Mouse (Mus musculus): ENCODE data around the gene Sp4. TPM values are rescaled to one million over a fixed set of nuclear protein-coding genes. Genes with fewer than 3 reads are reported as not detected.
A peak's percentile ranks its signal among the peaks of the same experiment; 100 is the strongest.

Gene Sp4
- polyA plus RNA-seq, 1 experiment from 2014 or later: 15.0 TPM

DNA sequence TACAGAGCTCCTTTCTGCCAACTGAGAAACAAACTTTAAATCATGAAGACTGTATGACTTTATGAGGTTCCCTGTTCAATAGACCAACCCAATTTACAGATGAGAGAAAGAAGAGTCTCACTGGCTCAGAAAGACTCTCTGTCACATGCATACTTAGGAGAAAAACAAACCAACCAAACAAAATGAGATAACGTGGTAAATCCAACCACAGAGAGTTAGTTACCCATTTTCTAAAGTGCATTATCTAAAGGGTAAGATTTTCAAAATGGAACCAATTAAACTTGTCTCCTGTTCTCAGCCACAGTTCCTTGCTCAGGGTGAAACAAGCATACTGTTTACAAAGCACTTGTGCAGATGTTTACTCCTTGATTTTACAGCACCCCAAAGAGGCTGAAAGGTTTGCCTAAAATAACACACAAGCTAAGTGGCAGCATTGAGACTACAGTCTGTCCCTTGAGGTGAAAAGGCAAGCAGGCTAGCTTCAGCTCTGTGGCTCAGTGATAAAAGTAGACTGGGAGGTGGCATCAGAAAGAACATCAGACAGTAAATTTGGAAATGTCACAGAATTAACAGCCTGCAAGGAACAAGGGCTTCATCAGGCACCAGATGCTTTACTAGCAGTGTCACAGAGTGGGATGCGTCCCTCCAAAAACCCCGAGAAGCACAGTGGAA lies 12.7 kb upstream of the Sp4 start:
- Histone ChIP-seq H3K9ac (ENCODE audit: low read depth, low read length) (no peak overlapping the region), H3K36me3 (ENCODE audit: control insufficient read depth, insufficient read depth, low read length) (no peaks in the 10 kb centered on the region), H3K4me3 (ENCODE audit: low read length) (no peak overlapping the region), H3K27me3 (replicated peaks; ENCODE audit: control insufficient read depth, insufficient read depth, low read length) (no peaks in the 10 kb centered on the region), H3K4me2 (ENCODE audit: low read length) (no peak overlapping the region), H3K4me1 (ENCODE audit: control insufficient read depth, insufficient read depth, low read depth, low read length) (no peaks in the 10 kb centered on the region), H3K9me3 (ENCODE audit: control insufficient read depth, low read length) (no peaks in the 10 kb centered on the region), H3K27ac (ENCODE audit: low read depth, low read length) (no peak overlapping the region)
- no peak for ATAC-seq
- WGBS: 82% methylated on average over 3 of the region's 3 CpGs

DNA sequence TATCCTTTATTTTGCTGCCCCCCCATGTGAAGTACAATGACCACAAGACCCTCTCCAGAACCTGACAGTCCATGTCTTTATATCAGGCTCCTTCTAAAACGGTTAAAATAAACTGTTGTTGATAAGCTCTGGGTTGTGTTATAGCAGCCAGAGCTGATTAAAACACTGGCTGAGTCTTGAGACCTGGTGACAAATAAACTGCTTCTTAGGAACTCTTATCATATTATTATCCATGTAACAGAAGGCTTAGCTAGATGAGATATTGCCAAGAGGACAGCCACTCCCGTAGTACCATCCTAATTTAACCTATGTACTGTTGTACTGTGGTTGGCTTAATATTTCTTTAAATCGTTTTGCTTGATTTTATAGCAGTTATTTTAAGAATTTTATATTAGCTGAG lies 2.3 kb upstream of the Sp4 start:
- H3K36me3 ChIP-seq (ENCODE audit: control insufficient read depth, insufficient read depth, low read length): no peaks in the 10 kb centered on the region
- H3K4me1 ChIP-seq (ENCODE audit: control insufficient read depth, insufficient read depth, low read depth, low read length): peaks cover 15% of the 10 kb centered on the region
- no peak overlapping the region for H3K27ac ChIP-seq (ENCODE audit: low read depth, low read length)
- no peak overlapping the region for H3K4me3 ChIP-seq (ENCODE audit: low read length)
- no peak overlapping the region for H3K4me2 ChIP-seq (ENCODE audit: low read length)
- H3K9me3 ChIP-seq (ENCODE audit: control insufficient read depth, low read length): no peaks in the 10 kb centered on the region
- whole genome bisulfite sequencing: 94% methylated on average over 3 of the region's 3 CpGs
- H3K9ac ChIP-seq (ENCODE audit: low read depth, low read length): no peak overlapping the region
- H3K27me3 ChIP-seq (replicated peaks; ENCODE audit: control insufficient read depth, insufficient read depth, low read length): no peaks in the 10 kb centered on the region
- ATAC-seq: no peak

DNA sequence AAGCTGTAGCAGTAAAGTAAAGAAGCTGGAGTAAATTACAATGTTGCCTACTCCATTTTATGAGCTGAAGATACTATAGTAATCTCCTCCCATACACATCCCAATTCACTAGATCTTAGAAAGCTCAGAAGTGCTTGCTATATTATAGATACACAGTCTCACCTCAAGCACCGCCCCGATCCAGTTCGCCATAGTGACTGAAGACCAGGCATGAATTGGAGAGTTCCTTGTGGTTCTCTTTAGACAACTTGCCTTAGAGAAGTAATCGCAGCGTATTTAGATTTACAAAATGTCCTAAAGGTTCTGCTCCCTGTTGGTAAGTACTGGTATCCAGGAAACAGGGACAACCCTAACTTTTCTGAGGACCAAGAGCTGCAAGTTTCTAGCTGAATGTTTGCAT lies 1.8 kb upstream of the Sp4 start:
- ATAC-seq: no peak
- Histone ChIP-seq H3K4me3 (ENCODE audit: low read length) (no peak overlapping the region), H3K27me3 (replicated peaks; ENCODE audit: control insufficient read depth, insufficient read depth, low read length) (no peaks in the 10 kb centered on the region), H3K4me1 (ENCODE audit: control insufficient read depth, insufficient read depth, low read depth, low read length) (peaks cover 18% of the 10 kb centered on the region), H3K27ac (ENCODE audit: low read depth, low read length) (no peak overlapping the region), H3K36me3 (ENCODE audit: control insufficient read depth, insufficient read depth, low read length) (no peaks in the 10 kb centered on the region), H3K9me3 (ENCODE audit: control insufficient read depth, low read length) (no peaks in the 10 kb centered on the region), H3K4me2 (ENCODE audit: low read length) (peak overlapping the region; percentile 79), H3K9ac (ENCODE audit: low read depth, low read length) (no peak overlapping the region; the same call in 1 of the 2 replicates)
- 96% methylated on average over 5 of the region's 5 CpGs for WGBS

DNA sequence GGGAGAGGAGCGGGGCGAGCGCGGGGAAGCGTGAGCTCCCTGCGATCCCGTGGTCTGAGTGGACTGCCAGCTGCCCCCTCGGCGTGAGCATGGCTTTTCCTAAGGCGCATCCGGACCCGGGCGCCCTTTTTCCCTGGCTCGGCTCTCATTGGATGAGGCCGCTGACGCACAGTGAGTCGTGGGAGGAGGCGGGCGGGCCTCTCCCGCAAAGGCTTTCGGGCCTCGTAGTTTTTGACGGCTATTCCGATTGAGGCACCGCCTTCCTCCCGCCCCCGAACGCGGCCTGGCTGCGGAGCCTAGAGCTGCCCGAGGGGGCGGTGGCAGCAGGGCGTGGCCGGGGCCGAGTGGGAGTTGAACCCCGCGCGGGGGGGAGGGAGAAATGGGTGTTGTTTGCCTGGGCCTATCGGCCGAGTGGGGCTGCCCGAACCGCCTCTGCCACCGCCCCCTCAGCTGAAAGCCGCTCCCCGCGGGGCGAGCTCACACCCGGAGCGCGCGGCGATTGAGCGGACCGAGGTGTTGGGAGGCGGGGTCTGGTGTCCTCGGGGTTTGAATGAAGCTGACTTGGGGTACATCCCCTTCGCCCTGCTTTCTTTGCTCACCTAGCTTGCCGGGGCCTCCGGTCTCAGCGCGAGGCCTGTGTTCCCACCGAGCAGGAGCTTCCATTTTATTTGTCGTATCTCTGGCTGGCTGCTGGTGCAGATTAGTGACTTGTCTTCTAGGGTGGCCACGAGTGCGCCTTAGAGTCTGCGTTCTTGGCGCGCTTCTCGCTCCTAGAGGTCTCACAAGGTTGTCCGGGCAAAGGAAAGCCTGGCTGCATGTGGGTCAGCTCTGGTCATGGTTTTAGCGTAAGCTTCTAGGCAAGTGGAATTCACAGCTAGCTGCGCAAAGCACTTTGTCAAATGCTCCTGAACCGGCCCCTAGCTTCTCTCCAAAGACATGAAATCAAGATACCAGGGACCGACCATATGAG lies 911 bp upstream of the Sp4 start:
- peak overlapping the region; percentile 86 for H3K9ac ChIP-seq (ENCODE audit: low read depth, low read length)
- no peaks in the 10 kb centered on the region for H3K36me3 ChIP-seq (ENCODE audit: control insufficient read depth, insufficient read depth, low read length)
- no peaks in the 10 kb centered on the region for H3K9me3 ChIP-seq (ENCODE audit: control insufficient read depth, low read length)
- peak overlapping the region; percentile 98 for H3K27ac ChIP-seq (ENCODE audit: low read depth, low read length)
- peak; percentile 92 for ATAC-seq
- peaks cover 20% of the 10 kb centered on the region for H3K4me1 ChIP-seq (ENCODE audit: control insufficient read depth, insufficient read depth, low read depth, low read length)
- peak overlapping the region; percentile 79 for H3K4me2 ChIP-seq (ENCODE audit: low read length)
- peak overlapping the region; percentile 84 for H3K4me3 ChIP-seq (ENCODE audit: low read length)
- WGBS: under 1% methylated on average over 69 of the region's 74 CpGs
- no peaks in the 10 kb centered on the region for H3K27me3 ChIP-seq (replicated peaks; ENCODE audit: control insufficient read depth, insufficient read depth, low read length)

DNA sequence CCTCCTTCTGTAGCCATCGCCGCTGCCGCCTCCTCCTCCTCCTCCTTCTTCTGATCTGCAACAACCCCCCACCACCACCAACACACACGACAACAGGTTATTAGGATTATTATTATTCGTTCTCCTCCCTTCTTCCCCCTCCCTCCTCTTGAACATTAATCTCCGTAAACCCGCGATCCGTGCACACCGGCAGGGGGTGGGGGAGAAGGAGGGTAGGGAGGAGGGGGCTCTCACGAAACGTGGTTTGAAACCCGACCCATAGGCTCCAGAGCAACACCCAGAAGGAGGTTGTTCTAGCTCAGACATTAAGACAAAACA lies 527 bp downstream of the Sp4 start:
- no peaks in the 10 kb centered on the region for H3K27me3 ChIP-seq (replicated peaks; ENCODE audit: control insufficient read depth, insufficient read depth, low read length)
- 0% methylated on average over 13 of the region's 13 CpGs for WGBS
- no peak for ATAC-seq
- H3K9me3 ChIP-seq (ENCODE audit: control insufficient read depth, low read length): no peaks in the 10 kb centered on the region
- H3K4me3 ChIP-seq (ENCODE audit: low read length): peak overlapping the region; percentile 84
- peak overlapping the region; percentile 61 for H3K4me2 ChIP-seq (ENCODE audit: low read length)
- no peaks in the 10 kb centered on the region for H3K36me3 ChIP-seq (ENCODE audit: control insufficient read depth, insufficient read depth, low read length)
- peak overlapping the region; percentile 98 for H3K27ac ChIP-seq (ENCODE audit: low read depth, low read length)
- H3K4me1 ChIP-seq (ENCODE audit: control insufficient read depth, insufficient read depth, low read depth, low read length): peaks cover 25% of the 10 kb centered on the region
- H3K9ac ChIP-seq (ENCODE audit: low read depth, low read length): peak overlapping the region; percentile 86

DNA sequence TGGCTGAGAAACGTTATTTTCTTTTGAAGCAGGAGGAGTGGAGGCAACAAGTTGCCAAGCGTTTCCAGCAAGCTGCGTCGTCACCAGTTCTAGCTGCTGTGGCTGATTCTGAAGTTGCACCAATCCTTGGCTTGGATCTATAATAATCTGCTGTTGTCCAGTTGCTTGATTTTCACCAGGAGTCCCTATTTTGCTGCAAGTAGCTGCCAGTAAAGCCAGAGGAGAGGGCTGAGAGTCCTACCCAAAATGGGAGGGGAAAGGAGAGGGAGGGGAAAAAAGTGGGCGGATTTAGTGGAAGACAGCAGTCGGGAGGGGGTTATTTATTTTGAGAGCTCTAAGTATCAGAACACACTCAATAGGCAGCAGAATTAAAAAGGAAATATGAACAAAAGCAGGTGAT lies 1.3 kb downstream of the Sp4 start:
- Histone ChIP-seq H3K9me3 (ENCODE audit: control insufficient read depth, low read length) (no peaks in the 10 kb centered on the region), H3K36me3 (ENCODE audit: control insufficient read depth, insufficient read depth, low read length) (no peaks in the 10 kb centered on the region), H3K9ac (ENCODE audit: low read depth, low read length) (no peak overlapping the region), H3K4me2 (ENCODE audit: low read length) (peak overlapping the region; percentile 61), H3K4me1 (ENCODE audit: control insufficient read depth, insufficient read depth, low read depth, low read length) (peaks cover 25% of the 10 kb centered on the region), H3K4me3 (ENCODE audit: low read length) (peak overlapping the region; percentile 84), H3K27ac (ENCODE audit: low read depth, low read length) (no peak overlapping the region), H3K27me3 (replicated peaks; ENCODE audit: control insufficient read depth, insufficient read depth, low read length) (no peaks in the 10 kb centered on the region)
- WGBS: 22% methylated on average over 6 of the region's 6 CpGs
- ATAC-seq: no peak

DNA sequence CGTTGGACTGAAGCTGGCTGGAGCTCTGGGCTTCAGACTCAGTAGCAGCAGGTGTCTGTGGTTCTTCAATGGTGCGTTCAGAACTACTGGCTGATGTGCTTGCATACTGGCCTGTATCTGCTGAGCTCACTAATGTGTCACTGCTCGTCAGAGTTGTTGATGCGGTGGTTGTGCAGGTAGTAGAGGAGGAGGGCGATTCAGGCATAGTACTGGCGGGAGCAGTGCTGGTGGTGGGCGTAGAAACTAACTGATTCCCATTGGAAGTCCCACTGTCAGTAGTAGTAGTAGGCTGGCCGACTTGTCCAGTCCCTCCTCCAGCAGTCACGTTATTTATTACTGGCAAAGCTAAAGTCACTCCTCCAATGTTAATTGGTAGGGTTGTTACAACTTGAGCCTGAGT lies 2.1 kb downstream of the Sp4 start:
- 77% methylated on average over 9 of the region's 9 CpGs for WGBS
- Histone ChIP-seq H3K4me2 (ENCODE audit: low read length) (peak overlapping the region; percentile 47), H3K4me3 (ENCODE audit: low read length) (no peak overlapping the region), H3K9me3 (ENCODE audit: control insufficient read depth, low read length) (no peaks in the 10 kb centered on the region), H3K4me1 (ENCODE audit: control insufficient read depth, insufficient read depth, low read depth, low read length) (peaks cover 25% of the 10 kb centered on the region), H3K27me3 (replicated peaks; ENCODE audit: control insufficient read depth, insufficient read depth, low read length) (no peaks in the 10 kb centered on the region), H3K27ac (ENCODE audit: low read depth, low read length) (no peak overlapping the region), H3K36me3 (ENCODE audit: control insufficient read depth, insufficient read depth, low read length) (no peaks in the 10 kb centered on the region), H3K9ac (ENCODE audit: low read depth, low read length) (no peak overlapping the region)
- no peak for ATAC-seq

DNA sequence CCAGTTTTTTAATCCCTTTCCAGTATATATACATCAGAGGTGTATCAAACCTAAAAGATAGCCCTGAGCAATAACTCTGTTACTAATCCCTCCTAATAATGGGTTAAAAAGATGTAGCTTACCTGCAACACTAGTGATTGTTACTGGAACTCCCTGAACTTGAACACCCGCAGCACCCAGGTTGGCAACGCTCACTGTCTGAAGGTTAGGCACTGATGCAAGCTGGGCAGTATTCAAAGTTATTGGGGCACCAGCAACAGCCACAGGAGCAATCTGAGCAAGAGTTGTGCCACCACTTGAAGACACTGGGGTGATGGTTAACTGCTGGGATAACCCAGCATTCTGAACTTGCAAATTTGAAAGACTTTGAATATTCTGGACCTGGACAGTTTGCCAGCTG lies 2.7 kb downstream of the Sp4 start:
- no peaks in the 10 kb centered on the region for H3K27me3 ChIP-seq (replicated peaks; ENCODE audit: control insufficient read depth, insufficient read depth, low read length)
- no peak overlapping the region for H3K27ac ChIP-seq (ENCODE audit: low read depth, low read length)
- H3K9ac ChIP-seq (ENCODE audit: low read depth, low read length): no peak overlapping the region; the same call in 1 of the 2 replicates
- peaks cover 25% of the 10 kb centered on the region for H3K4me1 ChIP-seq (ENCODE audit: control insufficient read depth, insufficient read depth, low read depth, low read length)
- no peaks in the 10 kb centered on the region for H3K9me3 ChIP-seq (ENCODE audit: control insufficient read depth, low read length)
- WGBS: 84% methylated on average over 2 of the region's 2 CpGs
- peak overlapping the region; percentile 47 for H3K4me2 ChIP-seq (ENCODE audit: low read length)
- ATAC-seq: no peak
- H3K4me3 ChIP-seq (ENCODE audit: low read length): no peak overlapping the region
- no peaks in the 10 kb centered on the region for H3K36me3 ChIP-seq (ENCODE audit: control insufficient read depth, insufficient read depth, low read length)

DNA sequence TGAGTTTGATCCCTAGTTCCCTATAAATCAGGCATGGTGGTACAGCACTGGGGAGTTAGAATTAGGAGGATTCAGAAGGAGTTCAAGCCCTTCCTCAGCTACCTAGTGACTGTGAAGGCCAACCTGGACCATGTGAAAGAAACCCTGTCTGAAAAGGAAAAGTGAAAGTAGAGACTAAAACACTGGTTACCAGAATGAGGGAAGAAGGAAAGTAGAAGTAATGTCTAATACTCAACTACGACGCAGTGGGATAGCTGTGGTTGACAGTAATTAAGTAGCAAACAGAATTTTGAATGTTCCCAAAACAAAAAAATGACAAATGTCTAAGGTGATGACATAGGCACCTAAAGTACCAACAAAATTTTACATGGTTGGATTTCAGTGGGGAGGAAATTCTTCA lies 5.0 kb downstream of the Sp4 start:
- H3K4me3 ChIP-seq (ENCODE audit: low read length): no peak overlapping the region
- H3K27me3 ChIP-seq (replicated peaks; ENCODE audit: control insufficient read depth, insufficient read depth, low read length): no peaks in the 10 kb centered on the region
- no peak overlapping the region for H3K27ac ChIP-seq (ENCODE audit: low read depth, low read length)
- H3K4me2 ChIP-seq (ENCODE audit: low read length): no peak overlapping the region
- no peak overlapping the region for H3K9ac ChIP-seq (ENCODE audit: low read depth, low read length)
- no peaks in the 10 kb centered on the region for H3K36me3 ChIP-seq (ENCODE audit: control insufficient read depth, insufficient read depth, low read length)
- peaks cover 25% of the 10 kb centered on the region for H3K4me1 ChIP-seq (ENCODE audit: control insufficient read depth, insufficient read depth, low read depth, low read length)
- 90% methylated on average over 2 of the region's 2 CpGs for WGBS
- no peaks in the 10 kb centered on the region for H3K9me3 ChIP-seq (ENCODE audit: control insufficient read depth, low read length)
- ATAC-seq: no peak

Measured in hindbrain, embryonic 16.5 days (tissue).